In the genomic region with DNA sequence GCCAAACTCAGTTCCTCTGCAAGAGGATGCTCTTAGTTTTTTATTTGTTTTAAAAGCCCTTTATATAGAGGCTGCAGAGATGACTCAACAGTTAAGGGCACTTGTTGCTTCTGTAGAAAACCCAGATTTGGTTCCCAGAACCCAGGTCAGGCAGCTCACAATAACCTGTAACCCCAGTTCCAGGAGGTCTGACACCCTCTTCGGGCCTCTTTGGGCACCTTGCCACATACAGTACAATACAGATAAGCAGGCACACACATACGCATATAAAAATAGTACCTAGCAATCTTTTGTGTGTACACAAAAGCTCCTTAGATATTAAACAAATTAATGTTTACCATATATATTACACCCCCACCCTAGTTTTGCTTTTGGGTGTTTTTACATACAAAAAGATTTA, we compare ENCODE assay signal across 12 mouse cellular contexts.
"Had no signal": no experiment of that assay in that cellular context is flagged by ENCODE, and none has a peak within 500 bp of the region (broad histone marks: within the 10 kb centered on the region; RNA-seq: fewer than 3 reads in every experiment).

No protein-coding gene starts in this region.

- H3K4me2 ChIP-seq: limb, embryonic 13.5 days; midbrain, embryonic 13.5 days; neural tube, embryonic 12.5 days had no signal

- H3K36me3 ChIP-seq: limb, embryonic 13.5 days; midbrain, embryonic 13.5 days; neural tube, embryonic 12.5 days had no signal

- ATAC-seq: midbrain, embryonic 13.5 days had no signal

- H3K9me3 ChIP-seq: limb, embryonic 13.5 days; midbrain, embryonic 13.5 days; neural tube, embryonic 12.5 days had no signal

- H3K4me3 ChIP-seq: layer of hippocampus, adult 2 months; limb, embryonic 13.5 days; midbrain, embryonic 13.5 days; myocyte; neural tube, embryonic 12.5 days had no signal

- H3K27me3 ChIP-seq: limb, embryonic 13.5 days; midbrain, embryonic 13.5 days; neural tube, embryonic 12.5 days had no signal

- H3K27ac ChIP-seq: layer of hippocampus, adult 2 months; limb, embryonic 13.5 days; liver, embryonic 14.5 days; midbrain, embryonic 13.5 days; neural tube, embryonic 12.5 days had no signal

- DNase-seq: kidney, postnatal 10 days; kidney, postnatal 4 days; left cerebral cortex, postnatal 4 days; lung, adult 18-20 months; thymus, adult 18-20 months; thymus, postnatal 14 days had no signal

- H3K9ac ChIP-seq: limb, embryonic 13.5 days; liver, embryonic 14.5 days; midbrain, embryonic 13.5 days; neural tube, embryonic 12.5 days had no signal
